Mouse (Mus musculus) macrophage (primary cell): ENCODE results near the gene Nav2. TPM values are rescaled to one million over a fixed set of nuclear protein-coding genes. Genes with fewer than 3 reads are reported as not detected.

ENCODE experiments used
- H3K27ac ChIP-seq: fragments of 350-480 bp; formaldehyde crosslinking; 2 replicates; pipeline ENCODE4 v1.9.0; 2021
- H3K36me3 ChIP-seq: fragments of 350-480 bp; formaldehyde crosslinking; 2 replicates; pipeline ENCODE4 v1.9.0; 2021; ENCODE audit errors: inconsistent target
- H3K4me3 ChIP-seq: fragments of 350-480 bp; formaldehyde crosslinking; 2 replicates; pipeline ENCODE4 v1.9.0; 2021; ENCODE audit errors: inconsistent target
- H3K79me2 ChIP-seq: fragments of 350-480 bp; formaldehyde crosslinking; 2 replicates; pipeline ENCODE4 v1.9.0; 2021; ENCODE audit errors: inconsistent target
- WGBS: methylation state at CpG from one replicate; pipeline ENCODE4 v1.1.7; 2026; ENCODE audit warnings: inconsistent platforms; ENCODE audit not compliant: missing documents; 5-methylcytosine and 5-hydroxymethylcytosine counted together
- polyA plus RNA-seq: library from polyadenylated mRNA; stranded (reverse); fragments of 250-400 nt; gene quantifications from 3 replicates; pipeline ENCODE4 v1.2.4, GENCODE M21; 2018; ENCODE audit warnings: inconsistent platforms

Nav2 gene
- polyA plus RNA-seq, 1 experiment from 2014 or later = 19.2 TPM

GRCm38 (mm10) chr7:49087154-49087553, 178.6 kb downstream of the Nav2 start:
- Histone ChIP-seq H3K27ac (no peak overlapping the region), H3K36me3 (no peaks in the 10 kb centered on the region), H3K79me2 (no peaks in the 10 kb centered on the region), H3K4me3 (no peak overlapping the region)
- 92% methylated on average over 5 of the region's 5 CpGs for WGBS

DNA sequence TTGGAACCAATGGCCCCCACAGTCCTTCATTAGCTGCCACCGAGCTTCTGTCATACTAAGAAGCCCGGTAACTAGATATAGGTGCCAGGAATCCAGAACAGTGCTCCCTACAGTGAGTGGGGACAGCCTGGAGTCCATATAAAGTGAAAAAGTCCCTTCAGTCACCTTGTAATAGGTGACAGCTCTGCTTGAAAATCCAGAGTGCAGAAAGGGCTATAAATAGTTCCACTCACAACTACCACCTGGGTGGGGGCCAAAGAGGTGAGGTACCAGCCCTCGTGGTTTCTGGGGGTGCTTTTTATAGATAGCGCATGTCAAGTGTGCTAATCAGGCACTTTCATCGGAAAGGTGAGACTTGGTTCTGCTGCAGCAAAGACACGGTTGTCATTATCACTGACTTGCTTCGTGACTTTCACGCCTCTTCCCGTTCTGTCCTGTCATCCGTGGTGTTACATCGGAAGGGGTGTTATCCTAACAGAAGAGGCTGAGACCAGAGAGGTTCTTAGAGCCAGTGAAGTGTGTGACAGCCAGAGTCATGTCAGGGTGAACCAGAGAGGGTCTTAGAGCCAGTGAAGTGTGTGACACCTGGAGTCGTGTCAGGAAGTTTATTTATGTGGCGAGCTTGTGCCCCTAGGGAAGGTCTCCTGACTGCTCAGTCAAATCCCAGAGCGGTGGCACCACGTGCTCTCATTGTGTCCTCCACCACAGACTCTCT, 179.8 kb downstream of the Nav2 start:
- Histone ChIP-seq H3K36me3 (no peaks in the 10 kb centered on the region), H3K4me3 (no peak overlapping the region), H3K27ac (no peak overlapping the region), H3K79me2 (no peaks in the 10 kb centered on the region)
- WGBS = 74% methylated on average over 13 of the region's 15 CpGs

DNA sequence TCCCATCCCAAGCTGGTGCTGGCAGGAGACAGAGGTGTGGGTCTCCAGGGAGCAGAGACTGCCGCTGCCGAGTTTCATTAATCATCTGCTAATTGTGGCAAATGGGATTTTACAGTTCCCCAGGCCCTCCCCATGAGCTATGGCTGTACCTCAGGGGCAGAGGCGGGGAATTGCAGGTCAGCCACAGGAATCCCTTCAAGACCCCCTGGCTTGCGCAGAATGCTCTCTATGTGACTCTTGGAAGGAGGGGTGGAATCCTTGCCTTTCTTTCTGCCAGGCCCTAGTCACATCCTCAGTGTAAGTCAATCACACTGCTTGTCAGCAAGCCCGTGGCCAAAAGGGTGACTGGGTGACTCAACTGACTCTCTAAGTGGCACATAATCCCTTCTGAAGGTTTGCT, 182.9 kb downstream of the Nav2 start:
- no peak overlapping the region for H3K4me3 ChIP-seq

DNA sequence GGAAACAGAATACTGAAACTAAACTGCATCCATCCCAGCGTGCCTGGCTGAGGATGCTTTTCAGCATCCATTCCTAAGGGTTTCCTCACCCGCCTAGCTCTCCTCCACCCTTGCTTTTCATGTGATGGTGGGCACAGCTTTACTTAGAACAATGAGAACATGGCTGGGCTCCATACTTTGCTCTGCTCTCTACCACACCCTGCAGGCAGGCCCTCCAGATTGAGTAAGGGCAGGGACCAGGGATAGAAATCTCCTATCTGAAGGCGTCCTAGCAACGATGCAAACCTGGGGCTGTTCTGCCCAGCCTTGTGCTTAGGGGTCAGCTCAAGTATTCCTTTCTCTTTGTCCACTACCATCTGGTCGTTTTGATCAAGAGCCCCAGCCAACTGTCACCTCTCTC, 183.4 kb downstream of the Nav2 start:
- 64% methylated on average over 5 of the region's 5 CpGs for WGBS
- H3K27ac ChIP-seq = no peak overlapping the region

More for the DNA sequence above, 182.9 kb downstream of the Nav2 start:
- Histone ChIP-seq H3K27ac (no peak overlapping the region), H3K36me3 (no peaks in the 10 kb centered on the region), H3K79me2 (no peaks in the 10 kb centered on the region)
- 63% methylated on average over 5 of the region's 5 CpGs for WGBS

DNA sequence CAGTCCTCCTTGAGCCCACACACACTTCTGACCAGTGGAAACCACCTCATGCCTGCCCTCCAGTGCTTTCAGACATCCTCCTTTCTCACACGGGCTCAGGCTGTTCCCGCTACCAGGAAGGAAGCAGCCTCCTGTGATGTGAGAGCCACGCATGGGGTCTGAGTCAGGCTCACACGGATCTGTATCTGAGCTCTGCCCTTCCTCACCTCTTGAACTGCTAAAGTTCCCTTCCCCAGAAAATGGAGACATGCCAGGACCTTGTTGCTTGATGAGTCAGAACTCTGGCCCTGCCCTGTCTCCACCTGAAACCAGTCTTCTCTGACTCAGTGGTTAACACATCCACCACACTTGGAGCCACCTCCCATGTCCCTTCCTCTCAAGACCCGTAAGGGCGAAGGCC, 185.1 kb downstream of the Nav2 start:
- no peaks in the 10 kb centered on the region for H3K79me2 ChIP-seq
- 63% methylated on average over 6 of the region's 6 CpGs for WGBS
- H3K4me3 ChIP-seq = no peak overlapping the region
- no peaks in the 10 kb centered on the region for H3K36me3 ChIP-seq
- no peak overlapping the region for H3K27ac ChIP-seq

More for the DNA sequence above, 183.4 kb downstream of the Nav2 start:
- Histone ChIP-seq H3K4me3 (no peak overlapping the region), H3K36me3 (no peaks in the 10 kb centered on the region), H3K79me2 (no peaks in the 10 kb centered on the region)

DNA sequence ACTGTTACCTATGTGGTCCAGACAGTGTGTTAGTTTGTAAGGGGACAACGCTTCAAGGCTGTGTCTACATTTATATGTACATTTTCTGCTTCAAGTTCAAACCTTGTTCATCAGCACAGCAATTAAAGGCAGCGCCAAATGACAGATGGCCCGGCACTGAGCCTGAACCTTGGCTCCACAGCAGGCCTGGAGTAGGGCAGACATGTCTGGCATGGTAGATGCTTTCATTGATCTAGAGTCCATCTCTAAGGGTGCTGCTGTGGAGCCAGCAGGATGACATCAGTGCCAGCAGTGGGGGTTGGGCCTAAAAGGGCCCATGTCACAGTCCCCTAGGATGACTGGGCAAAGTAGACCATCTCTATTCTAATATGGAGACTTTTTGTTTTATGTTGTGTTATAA, 186.0 kb downstream of the Nav2 start:
- Histone ChIP-seq H3K36me3 (no peaks in the 10 kb centered on the region), H3K4me3 (no peak overlapping the region), H3K27ac (no peak overlapping the region), H3K79me2 (no peaks in the 10 kb centered on the region)
- WGBS = 96% methylated on average over 3 of the region's 3 CpGs

DNA sequence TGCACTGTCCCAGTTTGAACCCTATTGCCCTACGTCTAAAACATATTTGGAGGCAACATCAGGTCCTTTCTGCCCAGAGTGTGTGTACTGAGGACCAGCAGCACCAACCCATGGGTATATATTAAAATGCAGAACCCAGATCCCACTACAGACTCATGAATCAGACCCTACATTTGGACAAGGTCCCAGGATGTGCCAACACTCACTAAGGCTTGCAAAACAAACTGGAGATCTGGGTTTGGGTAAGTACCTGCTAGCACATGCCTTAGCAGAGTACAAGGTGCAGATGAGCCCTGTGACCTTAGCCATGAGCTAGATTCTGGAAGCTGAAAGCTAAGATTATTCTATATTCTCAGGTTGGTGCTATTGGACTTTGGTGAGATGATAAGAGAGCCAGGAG, 192.8 kb downstream of the Nav2 start:
- H3K36me3 ChIP-seq = no peaks in the 10 kb centered on the region
- no peaks in the 10 kb centered on the region for H3K79me2 ChIP-seq
- 86% methylated on average over 1 of the region's 1 CpGs for WGBS
- H3K27ac ChIP-seq = no peak overlapping the region
- H3K4me3 ChIP-seq = no peak overlapping the region

- Histone ChIP-seq H3K79me2 (no peaks in the 10 kb centered on the region), H3K27ac (no peak overlapping the region), H3K4me3 (no peak overlapping the region), H3K36me3 (no peaks in the 10 kb centered on the region)
- 87% methylated on average over 3 of the region's 3 CpGs for WGBS
Observed at GRCm38 (mm10) chr7:49102223-49102622, 193.7 kb downstream of the Nav2 start.

- Histone ChIP-seq H3K79me2 (no peaks in the 10 kb centered on the region), H3K4me3 (no peak overlapping the region), H3K27ac (no peak overlapping the region), H3K36me3 (no peaks in the 10 kb centered on the region)
- 97% methylated on average over 8 of the region's 8 CpGs for WGBS
Observed at GRCm38 (mm10) chr7:49104376-49104775, 195.9 kb downstream of the Nav2 start.

- H3K36me3 ChIP-seq = no peaks in the 10 kb centered on the region
- no peak overlapping the region for H3K27ac ChIP-seq
- WGBS = 100% methylated on average over 1 of the region's 1 CpGs
- no peak overlapping the region for H3K4me3 ChIP-seq
- no peaks in the 10 kb centered on the region for H3K79me2 ChIP-seq
Observed at GRCm38 (mm10) chr7:49104793-49105192, 196.3 kb downstream of the Nav2 start.

DNA sequence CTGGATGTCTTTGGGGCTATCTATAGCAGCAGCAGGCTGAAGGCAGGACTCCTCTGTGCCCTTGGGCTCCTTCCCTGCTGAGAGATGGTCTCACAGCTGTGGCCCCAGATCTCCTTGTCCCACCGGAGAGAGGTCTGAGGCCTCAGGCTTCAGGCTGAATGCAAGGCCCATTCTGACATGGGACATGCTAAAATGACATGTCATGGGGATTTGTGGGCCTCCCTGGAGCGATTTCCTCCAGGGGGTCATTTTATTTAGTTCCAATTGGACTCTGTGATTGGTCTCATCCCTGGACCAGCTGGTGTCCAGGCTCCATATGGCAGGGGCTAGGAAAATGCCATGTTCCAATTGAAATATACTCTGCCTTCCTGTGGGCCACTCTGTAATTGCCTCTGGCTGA, 197.0 kb downstream of the Nav2 start:
- WGBS = 94% methylated on average over 2 of the region's 2 CpGs
- no peak overlapping the region for H3K27ac ChIP-seq

DNA sequence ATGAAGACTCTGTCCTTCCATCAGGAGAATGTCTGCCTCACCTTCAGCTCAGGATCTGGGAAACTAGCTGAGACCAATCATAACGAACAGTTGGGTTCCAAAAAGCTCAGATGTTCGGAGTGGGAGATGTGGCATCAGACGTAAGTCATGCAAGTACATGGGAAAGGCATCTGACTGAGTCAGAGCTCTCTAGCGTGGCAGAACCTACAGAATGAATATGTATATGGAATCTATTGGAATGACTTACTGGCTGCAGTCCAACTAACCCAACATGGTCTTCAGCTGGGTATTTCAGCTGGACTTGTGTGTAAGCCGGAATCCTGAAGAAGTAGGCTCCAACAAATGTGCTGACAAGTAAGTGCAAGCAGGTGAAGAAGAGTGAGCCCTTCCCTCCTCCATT, 199.6 kb downstream of the Nav2 start:
- Histone ChIP-seq H3K36me3 (no peaks in the 10 kb centered on the region), H3K79me2 (no peaks in the 10 kb centered on the region), H3K4me3 (no peak overlapping the region), H3K27ac (no peak overlapping the region)
- WGBS = 95% methylated on average over 5 of the region's 5 CpGs

More for the DNA sequence above, 197.0 kb downstream of the Nav2 start:
- H3K79me2 ChIP-seq = no peaks in the 10 kb centered on the region
- no peaks in the 10 kb centered on the region for H3K36me3 ChIP-seq
- no peak overlapping the region for H3K4me3 ChIP-seq

GRCm38 (mm10) chr7:49119016-49119415, 210.5 kb downstream of the Nav2 start:
- WGBS = 48% methylated on average over 7 of the region's 8 CpGs
- H3K79me2 ChIP-seq = no peaks in the 10 kb centered on the region
- no peak overlapping the region for H3K4me3 ChIP-seq
- no peak overlapping the region for H3K27ac ChIP-seq
- no peaks in the 10 kb centered on the region for H3K36me3 ChIP-seq

GRCm38 (mm10) chr7:49119794-49120487, 211.4 kb downstream of the Nav2 start:
- Histone ChIP-seq H3K27ac (no peak overlapping the region), H3K36me3 (no peaks in the 10 kb centered on the region), H3K79me2 (no peaks in the 10 kb centered on the region), H3K4me3 (no peak overlapping the region)
- WGBS = 40% methylated on average over 20 of the region's 20 CpGs

- Histone ChIP-seq H3K27ac (no peak overlapping the region), H3K79me2 (no peaks in the 10 kb centered on the region), H3K36me3 (no peaks in the 10 kb centered on the region), H3K4me3 (no peak overlapping the region)
- WGBS = 23% methylated on average over 6 of the region's 6 CpGs
Observed at GRCm38 (mm10) chr7:49120488-49120864, 212.0 kb downstream of the Nav2 start.
